Mouse (Mus musculus): ENCODE data around the gene Rbp2. TPM values are rescaled to one million over a fixed set of nuclear protein-coding genes. Genes with fewer than 3 reads are reported as not detected.

Gene Rbp2
- polyA plus RNA-seq (2012; rRNA removed): 0.57 and 0.81 TPM in 2 replicates

DNA sequence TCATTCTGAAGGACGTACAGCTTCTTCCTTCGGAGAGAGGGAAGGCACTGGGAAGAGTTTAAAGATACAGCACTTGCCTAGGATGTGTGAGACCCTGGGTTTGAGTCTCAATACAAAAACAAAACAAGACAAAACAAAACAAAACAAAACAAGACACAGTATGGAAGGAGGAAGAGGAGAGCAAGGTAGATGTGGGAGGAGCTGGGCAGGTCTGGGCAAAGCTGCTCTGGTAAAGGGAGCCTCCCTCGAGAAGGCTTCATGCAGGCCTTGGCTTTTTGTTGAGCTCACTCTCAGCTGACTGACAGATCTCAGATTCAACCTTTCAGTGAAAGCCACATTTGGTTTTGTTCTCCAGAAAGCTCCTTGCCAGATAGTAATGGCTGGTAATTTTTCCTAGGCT lies at the start of gene Rbp2:
Gene Rbp2 (plus strand): TSS at position 301 of the 400 bp plus-strand sequence.
- DNase-seq (ENCODE audit: low read depth): no peak

DNA sequence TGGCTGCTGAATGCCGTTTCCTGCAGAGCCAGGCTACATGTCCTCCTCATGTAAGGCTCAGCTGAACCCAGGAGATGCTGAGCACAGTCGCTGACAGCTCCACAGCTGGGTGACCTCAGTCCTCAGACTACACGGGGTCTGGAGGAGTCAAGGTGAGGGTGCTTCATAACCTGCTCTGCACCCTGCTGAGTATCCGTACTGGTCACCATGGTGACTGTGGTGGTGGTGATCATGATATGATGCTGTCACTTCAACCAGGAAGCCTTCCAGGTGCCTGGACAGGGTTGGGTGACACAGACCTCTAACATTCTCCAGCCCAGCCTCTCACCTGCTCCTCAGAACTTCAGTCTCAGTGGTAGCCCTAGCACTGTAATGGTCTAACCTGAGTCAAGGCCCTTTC lies 48.1 kb upstream of the Rbp2 start:
- DNase-seq (ENCODE audit: low read depth): no peak

DNA sequence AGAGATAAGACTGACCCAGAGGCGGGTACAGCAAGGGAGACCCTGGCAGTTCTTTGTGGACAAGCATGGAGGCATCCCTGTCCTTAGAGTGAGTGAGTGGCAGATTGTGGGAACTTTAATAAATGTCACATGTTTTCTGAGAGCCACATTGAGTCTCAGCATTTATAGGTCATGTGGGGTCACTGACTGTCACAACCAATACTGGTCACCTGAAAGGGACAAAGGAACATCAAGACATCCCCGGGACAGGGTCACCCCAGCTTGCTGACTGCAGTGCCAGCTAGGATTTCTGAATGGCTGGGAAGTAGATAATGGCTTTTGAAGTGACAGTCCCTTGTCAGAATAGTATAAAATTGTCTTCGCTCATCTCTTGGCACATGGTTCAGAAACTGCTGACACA lies 46.8 kb upstream of the Rbp2 start:
- DNase-seq (ENCODE audit: low read depth): no peak

DNA sequence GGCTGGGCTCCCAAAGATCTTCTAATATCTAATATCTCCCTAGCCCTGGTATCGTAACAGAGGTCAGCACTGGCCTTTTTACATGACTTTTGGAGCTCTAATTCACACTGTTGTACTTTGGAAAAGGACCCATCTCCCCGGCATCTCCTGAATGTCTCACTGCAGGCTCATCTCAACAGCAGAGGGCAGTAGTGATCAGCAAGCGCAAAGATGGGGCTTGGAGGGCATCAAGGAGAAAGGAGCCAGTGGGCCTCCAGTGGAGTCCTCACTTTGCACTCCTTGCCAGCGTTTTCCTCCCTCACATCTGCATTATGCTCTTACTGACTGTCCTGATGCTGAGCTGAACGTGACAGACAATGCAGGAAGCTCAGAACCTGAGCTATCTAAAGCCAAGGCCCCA lies 43.3 kb upstream of the Rbp2 start:
- DNase-seq (ENCODE audit: low read depth): no peak

DNA sequence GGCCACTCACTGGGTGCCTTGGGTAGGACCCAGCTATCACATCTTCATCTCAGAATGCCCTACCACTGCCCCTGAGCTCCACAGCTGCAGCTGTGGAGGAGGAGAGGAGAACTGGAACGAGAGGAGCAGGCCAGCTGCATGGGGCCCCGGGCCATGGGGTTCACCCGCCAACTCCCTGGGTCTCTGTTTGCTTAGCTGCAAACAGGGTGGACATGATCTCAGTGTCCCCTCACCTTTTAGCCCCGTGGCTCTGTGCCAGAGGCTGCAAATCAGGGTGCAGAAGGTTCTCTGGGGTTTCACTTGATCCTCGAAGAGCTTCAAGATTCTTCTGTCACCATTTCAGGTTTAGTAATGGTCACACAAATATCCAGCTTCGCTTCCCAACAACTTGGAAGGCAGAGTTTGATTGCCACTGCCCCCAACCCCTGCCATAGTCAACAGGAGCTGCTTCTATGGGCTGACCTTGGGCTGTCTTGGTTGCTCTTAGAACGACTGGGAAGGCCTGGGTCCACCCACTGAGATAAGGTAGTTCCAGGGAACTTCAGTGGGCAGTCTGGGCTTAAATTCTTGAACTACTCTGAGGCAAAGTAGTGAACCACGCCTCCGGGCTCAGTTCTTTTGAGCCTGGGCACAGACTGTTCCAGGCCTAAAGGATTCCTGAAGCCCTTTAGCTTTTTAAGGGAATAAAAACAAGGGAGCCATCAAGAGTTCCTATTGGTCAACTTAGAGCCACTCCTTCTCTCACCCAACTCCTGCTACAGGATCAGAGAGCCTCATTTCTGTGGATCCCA lies 40.4 kb upstream of the Rbp2 start:
- no peak for DNase-seq (ENCODE audit: low read depth)

DNA sequence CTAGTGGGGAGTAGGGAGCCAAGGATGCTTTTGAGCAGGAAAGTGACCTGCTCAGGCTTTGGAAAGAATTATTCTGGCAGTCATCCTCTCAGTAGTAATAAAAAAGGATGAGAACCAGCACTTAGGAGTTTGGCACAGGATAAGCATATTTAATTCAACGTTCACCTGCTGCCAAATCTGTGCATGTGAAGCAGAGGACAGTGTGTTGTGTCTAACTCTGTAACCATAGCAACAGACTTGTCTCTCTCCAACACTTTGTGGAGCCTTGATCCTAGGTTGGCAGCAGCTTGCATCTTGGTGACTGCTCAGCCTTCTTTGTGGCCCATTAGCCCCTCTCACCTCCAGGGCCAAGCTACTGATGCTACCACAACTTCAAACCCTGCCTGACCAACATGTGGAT lies 34.9 kb upstream of the Rbp2 start:
- no peak for DNase-seq (ENCODE audit: low read depth)

DNA sequence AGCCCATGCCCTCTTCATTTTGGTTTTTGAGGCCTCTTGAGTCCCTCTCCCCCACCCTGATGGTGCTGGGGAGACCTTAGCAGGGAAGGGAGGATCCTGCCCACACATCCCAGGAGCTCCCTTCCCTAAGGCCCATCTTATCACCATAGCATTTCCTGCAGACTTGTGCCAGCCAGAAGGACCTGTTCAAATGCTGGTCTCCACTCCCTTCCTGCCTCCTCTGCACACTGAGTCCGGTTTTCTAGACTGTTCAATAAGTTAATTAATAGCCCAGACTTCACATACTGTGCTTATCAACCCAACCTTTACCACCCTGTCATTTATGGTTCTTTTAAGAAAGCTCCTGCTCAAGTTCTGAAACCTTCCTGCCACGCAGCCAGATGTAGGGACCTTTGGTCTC lies 19.2 kb upstream of the Rbp2 start:
- no peak for DNase-seq (ENCODE audit: low read depth)

DNA sequence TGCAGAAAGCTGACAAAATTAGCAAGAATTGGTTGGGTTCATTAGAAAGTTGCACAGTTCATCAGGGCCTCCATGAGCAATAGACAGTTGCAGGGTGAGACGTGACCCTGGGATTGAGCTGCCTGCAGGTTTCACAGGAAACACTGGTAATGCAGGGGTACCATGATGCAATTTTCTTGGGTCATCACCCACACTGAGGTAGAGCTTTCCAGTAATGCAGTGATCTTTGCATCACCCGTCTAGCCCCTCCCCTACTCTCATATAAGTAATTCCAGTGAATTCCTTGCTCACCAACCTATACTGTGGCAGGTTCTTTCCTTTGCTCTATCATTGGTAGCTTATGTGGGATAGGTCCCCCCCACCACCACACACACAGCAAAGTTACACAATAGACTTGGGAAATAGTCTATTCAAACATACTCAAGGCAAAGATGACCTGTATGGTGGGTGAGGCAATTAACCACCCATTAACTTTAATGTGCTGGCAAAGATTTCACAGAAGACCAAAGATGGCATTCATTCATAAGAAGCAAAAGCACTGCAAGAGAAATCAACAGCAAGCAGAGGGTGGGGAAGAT lies 5.7 kb upstream of the Rbp2 start:
- no peak for DNase-seq (ENCODE audit: low read depth)

DNA sequence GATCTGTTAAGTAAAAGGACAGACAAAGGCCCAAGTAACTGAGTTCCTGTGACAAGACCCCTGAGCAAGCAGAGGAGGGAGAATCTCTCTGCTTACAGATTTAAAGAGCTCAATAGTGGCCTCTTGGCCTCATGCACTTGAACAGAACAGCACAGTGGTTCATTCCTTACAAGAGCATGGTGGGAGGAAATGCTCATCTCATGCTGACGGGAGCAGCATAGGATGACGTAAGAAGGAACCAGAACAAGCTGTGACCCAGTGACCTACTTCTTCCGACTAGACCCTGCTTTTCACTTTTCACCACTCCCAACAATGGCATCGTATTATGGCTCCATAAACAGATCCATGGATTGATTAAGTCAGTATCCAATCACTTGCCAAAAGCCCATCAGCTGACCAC lies 3.7 kb upstream of the Rbp2 start:
- DNase-seq (ENCODE audit: low read depth): no peak

DNA sequence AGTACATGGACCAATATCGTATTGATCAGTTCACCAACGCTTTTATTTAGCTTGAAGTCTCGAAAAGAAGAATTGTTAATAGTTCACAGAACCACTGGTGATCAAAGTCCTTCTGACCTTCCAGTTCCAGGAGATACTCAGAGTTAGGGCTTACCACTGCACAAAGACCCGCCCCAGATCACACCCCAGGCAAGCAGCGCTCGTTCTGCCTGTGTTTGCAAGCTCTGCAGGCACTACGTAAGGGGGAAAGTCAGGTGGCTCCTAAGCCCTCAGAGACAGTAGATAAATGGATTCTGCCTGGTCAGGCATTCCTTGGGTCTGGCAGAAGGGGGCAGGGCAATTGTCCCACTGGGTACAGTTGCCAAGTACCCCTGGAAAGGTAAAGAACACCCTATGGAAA lies 895 bp upstream of the Rbp2 start:
- no peak for DNase-seq (ENCODE audit: low read depth)

DNA sequence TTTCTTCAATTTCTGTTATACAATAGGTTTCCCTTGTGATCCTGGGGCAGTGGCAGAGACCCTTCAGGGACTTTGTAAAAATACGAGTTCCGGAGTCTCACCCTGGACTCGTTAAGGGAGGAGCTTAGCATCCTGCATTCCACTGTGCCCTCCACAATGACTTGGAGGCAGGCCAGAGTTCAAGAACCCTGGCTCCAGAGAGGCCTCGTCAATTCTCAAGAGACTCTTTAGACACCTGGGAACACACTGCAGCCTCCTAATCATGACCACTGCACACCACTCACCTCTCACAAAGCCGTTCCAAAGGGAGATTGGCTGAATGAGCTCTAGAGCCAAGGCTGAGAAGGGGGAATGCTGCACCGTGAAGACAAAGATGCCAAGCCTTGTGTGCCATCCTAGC lies 1.4 kb downstream of the Rbp2 start:
- DNase-seq (ENCODE audit: low read depth): no peak

DNA sequence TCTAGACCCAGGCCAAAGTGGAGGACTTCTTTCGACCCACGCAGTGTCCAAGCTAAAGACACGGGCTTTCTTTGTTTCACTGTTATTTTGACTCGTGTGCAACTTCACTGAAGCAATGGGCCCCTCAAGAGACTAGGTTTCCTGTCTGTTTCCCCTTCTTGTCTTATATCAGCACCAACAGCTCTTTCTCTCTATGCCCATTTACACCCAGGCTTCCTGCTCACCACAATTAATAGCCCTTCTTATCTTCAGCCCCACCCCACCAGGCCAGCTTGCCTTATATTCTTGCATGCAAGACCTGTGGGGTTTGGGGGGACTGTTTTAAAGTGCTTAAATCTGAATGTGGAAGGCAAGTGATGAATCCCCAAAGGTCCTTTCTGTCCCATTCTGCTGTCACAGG lies 3.6 kb downstream of the Rbp2 start:
- no peak for DNase-seq (ENCODE audit: low read depth)

DNA sequence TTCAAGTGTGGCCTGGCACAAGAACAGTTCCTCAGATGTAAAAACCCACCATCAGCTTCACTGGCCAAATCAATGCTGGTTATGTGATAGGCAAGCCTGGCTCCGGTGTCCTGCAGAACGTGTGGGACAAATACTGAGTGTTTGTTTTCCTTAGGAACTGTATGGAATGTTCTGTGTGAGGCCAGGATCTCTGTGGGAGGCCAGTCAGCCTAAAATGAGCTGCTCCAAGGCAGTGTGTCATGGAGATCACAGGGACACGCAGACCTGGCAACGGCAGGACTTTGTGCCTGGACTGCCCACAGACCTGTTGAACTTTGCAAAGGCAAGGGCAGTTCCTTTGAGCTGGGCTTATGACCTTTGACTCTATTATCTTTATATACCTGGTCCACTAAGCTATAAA lies 4.2 kb downstream of the Rbp2 start:
- no peak for DNase-seq (ENCODE audit: low read depth)

DNA sequence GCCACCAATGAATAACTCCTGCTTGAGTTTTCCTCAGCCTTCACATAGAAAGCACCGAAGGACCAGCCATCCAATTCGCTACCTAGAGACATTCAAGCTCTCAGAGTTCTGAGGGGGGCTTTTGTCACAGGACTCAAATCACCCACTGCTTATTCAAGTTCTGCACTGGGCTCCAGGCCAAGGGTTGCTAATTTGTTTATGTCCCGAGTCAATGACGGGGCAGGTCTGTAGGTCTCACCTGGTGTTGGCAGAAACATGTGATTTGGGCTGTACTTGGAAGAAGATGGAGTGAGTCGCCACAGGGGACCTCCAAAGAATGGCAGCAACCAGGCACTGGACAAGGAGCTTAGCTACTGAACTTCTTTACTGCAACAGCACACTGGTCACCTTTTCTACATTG lies 5.2 kb downstream of the Rbp2 start:
- no peak for DNase-seq (ENCODE audit: low read depth)

DNA sequence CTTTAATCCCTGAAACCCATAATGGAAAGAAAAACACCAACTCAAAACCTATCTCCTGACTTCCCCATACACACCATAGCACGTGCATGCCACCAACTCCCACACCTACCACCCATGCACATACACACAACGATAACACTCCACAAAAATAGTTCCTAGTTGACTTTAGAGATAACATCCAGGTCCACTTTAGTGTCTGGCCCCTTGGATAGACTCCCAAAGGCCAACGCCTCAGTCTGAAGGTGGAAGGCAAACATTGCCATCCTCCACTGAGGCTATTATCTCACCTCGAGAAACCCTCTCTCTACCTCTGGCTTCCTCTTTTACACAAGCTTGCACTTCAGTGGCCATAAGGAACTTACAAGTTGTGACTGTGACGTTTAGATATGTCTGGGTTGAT lies 6.3 kb downstream of the Rbp2 start:
- no peak for DNase-seq (ENCODE audit: low read depth)

DNA sequence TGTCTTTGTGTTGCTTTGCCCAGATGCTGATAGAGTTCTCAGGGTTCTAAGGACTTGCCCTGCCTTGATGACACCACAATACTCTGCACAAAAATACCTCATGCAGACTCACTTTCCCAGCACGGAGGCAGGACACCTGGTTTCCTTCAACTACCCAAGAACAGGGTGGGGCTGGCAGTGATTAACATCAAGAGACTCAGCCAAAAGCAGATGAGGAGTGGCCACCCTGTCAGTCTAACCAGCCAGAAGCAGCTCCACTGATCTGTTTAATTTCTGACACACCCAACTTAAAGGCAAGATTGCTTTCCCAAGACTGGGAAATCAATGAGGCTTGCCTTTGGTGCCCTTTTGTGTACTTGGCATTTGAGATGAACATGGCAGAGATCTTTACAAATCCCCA lies 6.9 kb downstream of the Rbp2 start:
- DNase-seq (ENCODE audit: low read depth): no peak

DNA sequence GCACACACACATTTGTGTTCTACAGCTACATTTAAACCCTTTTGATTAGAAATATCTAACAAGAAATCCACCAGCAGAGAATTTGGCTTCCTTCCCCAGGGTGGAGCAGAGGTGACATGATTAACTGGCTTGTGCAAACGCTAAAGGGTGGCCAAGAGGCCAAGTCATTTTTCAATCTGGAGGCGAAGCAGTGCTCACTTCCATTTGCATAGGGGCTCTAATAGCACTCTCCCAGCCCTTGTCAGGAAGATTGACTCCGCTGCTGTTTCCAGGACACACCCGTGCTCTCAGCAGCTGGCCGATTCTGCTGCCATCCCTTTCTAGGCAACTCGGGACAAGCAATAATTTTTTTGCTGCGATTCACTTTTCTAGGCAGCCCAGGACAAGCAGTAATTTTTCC lies 11.2 kb downstream of the Rbp2 start:
- DNase-seq (ENCODE audit: low read depth): no peak

DNA sequence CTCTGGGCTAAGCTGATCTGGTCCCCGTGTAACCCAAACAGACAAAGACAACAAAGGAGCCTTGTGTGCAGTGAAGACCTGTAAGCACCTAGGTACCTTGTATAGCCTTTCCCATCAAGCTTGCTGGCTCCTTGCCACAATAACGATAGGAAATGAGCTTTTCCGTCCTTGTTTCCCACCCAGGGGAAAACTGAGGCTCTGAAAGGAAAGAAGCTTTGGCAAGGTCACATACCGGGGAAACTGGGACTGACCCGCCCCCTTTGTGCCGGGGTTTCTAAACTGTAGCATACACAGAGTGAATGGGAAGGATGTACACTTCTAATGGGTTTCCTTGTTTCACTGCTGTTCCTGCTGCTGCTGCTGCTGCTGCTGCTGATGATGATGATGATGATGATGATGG lies 12.1 kb downstream of the Rbp2 start:
- no peak for DNase-seq (ENCODE audit: low read depth)

DNA sequence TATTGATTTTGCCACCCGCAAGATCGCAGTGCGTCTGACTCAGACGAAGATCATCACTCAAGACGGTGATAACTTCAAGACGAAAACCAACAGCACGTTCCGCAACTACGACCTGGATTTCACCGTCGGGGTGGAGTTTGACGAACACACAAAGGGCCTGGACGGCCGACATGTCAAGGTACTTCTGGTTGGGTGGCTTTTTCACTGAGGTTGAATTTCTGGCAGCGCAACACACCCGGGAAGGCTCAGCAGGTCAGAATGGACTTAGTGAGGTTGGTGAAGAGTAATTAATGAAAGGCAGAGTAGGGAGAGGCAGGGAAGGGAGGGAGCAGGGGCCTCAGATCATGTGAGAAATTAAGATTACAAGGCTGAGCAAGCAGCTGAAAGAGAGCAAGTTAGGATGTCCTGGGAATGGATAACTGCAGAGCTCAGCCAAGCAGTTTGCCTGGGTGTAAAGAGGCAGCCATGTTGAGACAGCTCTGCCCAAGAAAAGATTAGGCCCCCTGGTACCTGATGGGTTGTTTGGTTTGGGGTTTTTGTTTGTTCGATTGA lies 12.9 kb downstream of the Rbp2 start:
- DNase-seq (ENCODE audit: low read depth): no peak

DNA sequence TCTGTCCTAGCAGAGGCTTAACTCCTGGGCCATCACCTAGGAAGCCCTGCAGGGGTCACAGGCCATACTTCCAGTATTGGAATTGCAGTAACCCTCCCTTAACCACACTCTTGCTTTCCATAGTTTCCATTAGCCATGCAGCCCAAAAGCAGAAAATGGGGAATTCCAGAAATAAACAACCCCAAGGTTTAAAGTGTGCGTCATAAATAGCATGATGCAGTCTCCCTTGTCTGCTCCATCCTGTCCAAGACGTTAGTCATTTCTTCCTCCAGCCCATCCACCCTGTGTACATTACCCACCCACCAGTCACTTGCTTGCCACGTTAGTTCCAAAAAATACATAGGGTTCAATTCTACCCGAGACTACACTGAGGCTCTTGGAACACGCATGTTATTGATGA lies 13.7 kb downstream of the Rbp2 start:
- DNase-seq (ENCODE audit: low read depth): no peak

DNA sequence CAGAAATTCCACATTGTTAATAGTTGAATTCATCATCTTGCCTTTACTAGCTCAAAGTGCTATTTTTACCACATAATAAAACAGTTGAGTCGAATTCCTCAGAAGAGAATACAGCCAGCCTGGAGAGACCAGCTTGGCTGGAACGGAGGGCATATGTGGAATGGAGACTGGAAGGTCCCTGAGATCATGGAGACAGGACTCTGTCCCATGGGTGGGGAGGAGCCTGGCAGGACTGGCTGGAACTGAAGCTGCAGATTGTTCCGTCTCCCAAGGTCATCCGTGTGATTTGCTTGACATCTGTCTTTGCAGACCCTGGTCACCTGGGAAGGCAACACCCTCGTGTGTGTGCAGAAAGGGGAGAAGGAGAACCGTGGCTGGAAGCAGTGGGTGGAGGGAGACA lies 21.6 kb downstream of the Rbp2 start:
- DNase-seq (ENCODE audit: low read depth): no peak

DNA sequence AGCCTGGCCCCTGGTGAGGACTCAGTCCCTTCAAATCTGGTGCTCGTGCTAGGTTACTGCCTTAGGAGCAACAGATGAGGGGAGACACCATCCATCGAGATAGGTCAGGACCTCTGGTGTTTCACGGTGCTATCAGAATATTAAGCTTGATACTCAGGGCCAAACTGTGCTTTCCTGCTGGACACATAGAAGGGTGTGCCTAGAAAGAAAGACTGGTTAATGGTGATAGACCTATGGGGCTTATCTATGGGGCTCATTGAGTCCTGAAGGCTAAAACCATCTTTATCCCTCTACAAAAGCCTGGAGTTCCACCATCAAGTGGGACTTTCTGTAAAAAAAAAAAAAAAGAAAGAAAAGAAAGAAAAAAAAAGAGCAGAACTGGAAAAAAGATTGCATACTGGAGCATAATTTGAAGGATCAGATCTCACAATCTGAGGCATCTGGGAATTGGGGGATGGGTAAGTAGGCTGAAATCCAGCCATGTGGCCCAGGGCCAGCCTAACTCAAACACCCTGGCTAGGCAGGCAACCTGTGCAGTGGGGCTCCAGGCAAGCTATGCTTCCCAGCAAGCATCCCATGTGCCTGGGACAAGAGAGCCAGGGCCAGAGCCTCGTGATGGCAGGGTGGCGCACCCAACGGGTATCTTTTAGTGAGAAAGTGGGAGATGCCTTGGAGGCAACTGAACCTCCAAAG lies 24.6 kb downstream of the Rbp2 start:
- DNase-seq (ENCODE audit: low read depth): no peak

DNA sequence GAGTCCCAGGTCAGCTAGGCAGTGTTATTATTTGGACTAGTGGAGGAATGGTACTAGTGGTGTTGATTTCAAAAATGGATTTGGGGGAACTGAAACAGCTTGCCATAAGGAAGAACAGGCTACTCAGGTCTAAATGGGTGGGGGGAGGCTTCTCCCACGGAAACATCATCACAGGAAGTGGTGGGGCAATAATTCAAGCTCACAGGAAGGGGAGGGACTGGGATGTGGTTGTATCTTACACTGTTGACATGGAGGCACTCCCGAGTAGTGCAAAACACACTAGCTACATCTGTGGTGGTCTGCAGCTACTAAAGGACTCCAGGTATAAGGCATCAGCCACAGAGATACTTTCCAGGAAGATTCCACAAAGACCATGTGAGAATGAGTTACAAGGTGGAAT lies 38.0 kb downstream of the Rbp2 start:
- no peak for DNase-seq (ENCODE audit: low read depth)
